Mouse (Mus musculus) heart, adult 2 months (tissue): ENCODE measurements at regions not wholly inside any gene's neighbourhood (a gene's known extent, or its start where the extent isn't known, plus 50 kb on each side); places are given as distances from the start of the nearest gene placed in this dataset.

Experiments
- CTCF ChIP-seq: fragments of 200-600 bp; IDR thresholded peaks from 2 replicates; pipeline ENCODE4 v1.8.1; 2022; ENCODE audit warnings: antibody characterized with exemption, mild to moderate bottlenecking, moderate library complexity
- EP300 ChIP-seq: fragments of 200-500 bp; IDR thresholded peaks from 2 replicates; pipeline ENCODE4 v1.6.1; 2011; ENCODE audit warnings: low read depth, low read length, control low read depth; ENCODE audit not compliant: insufficient read depth
- POLR2A ChIP-seq: fragments of 200-500 bp; IDR thresholded peaks from 2 replicates; pipeline ENCODE4 v1.6.1; 2011; ENCODE audit warnings: mild to moderate bottlenecking, low read depth, low read length, control low read depth; ENCODE audit not compliant: insufficient read depth

DNA sequence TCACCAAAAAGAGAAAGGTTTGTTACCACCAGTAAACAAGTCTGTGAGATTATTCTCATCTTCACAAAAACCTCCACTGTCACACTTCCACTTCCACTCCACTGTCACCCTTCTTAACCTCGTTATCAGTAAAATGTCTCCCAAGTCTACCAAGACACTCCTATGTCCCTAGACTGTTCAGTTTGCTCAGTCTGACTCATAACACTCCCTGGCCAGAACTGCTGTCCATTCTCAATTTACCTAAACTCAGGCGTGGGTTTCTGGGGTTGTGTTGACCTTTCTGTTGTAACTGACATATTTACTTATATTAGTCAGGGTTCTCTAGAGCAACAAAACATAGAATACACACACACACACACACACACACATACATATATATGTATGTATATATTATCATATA lies 85.5 kb downstream of the Emp1 start:
- no peak for TF ChIP-seq CTCF
- no peak for TF ChIP-seq EP300
- no peak for TF ChIP-seq POLR2A
